Mouse (Mus musculus) hindbrain, postnatal 0 days (tissue): ENCODE measurements around the gene Prrt4. TPM values are rescaled to one million over a fixed set of nuclear protein-coding genes. Genes with fewer than 3 reads are reported as not detected.
"Not testable (repeated sequence)": the region's sequence is repeated elsewhere in the genome, so short reads cannot be mapped to it uniquely, and the experiment has no call there.

Experiments
- ATAC-seq: fragments of 200-750 bp; cut with Nextera tagmentation; 2 replicates; pipeline ENCODE4 v1.8.0; 2017; ENCODE audit warnings: mild to moderate bottlenecking, moderate TSS enrichment, moderate library complexity
- DNase-seq: peaks from one replicate; pipeline ENCODE4 v3.0.0-alpha.2; 2015; ENCODE audit warnings: low spot score
- H3K27ac ChIP-seq: fragments of 300-500 bp; sonication (generic); 2 replicates; pipeline ENCODE4 v1.5.1; 2014; ENCODE audit warnings: mild to moderate bottlenecking
- H3K27me3 ChIP-seq: fragments of 300-500 bp; sonication (generic); 2 replicates; pipeline ENCODE4 v1.6.1; 2014; ENCODE audit warnings: low read length, mixed read lengths; ENCODE audit not compliant: insufficient read depth
- H3K36me3 ChIP-seq: fragments of 300-500 bp; sonication (generic); 2 replicates; pipeline ENCODE4 v1.6.1; 2014; ENCODE audit warnings: low read length, mixed read lengths; ENCODE audit not compliant: insufficient read depth
- H3K4me1 ChIP-seq: fragments of 300-500 bp; sonication (generic); 2 replicates; pipeline ENCODE4 v1.6.1; 2014; ENCODE audit warnings: antibody characterized with exemption, low read length, mixed read lengths; ENCODE audit not compliant: insufficient read depth
- H3K4me2 ChIP-seq: fragments of 300-500 bp; sonication (generic); 2 replicates; pipeline ENCODE4 v1.6.1; 2014; ENCODE audit warnings: low read depth, mild to moderate bottlenecking, low read length, moderate library complexity, mixed read lengths
- H3K4me3 ChIP-seq: fragments of 300-500 bp; sonication (generic); 2 replicates; pipeline ENCODE4 v1.5.1; 2014; ENCODE audit warnings: low read length
- H3K9ac ChIP-seq: fragments of 300-500 bp; sonication (generic); replicated peaks from 2 replicates; pipeline ENCODE4 v1.6.1; 2014; ENCODE audit warnings: mild to moderate bottlenecking, low read length, moderate library complexity, mixed read lengths
- H3K9me3 ChIP-seq: fragments of 300-500 bp; sonication (generic); 2 replicates; pipeline ENCODE4 v1.6.1; 2016; ENCODE audit warnings: low read length, mixed read lengths
- CTCF ChIP-seq: IDR thresholded peaks from 2 replicates; pipeline ENCODE4 v1.5.1; 2016; ENCODE audit warnings: antibody characterized with exemption, control low read depth, low read depth
- WGBS: fragments of 180-500 bp; shearing (Covaris S2); extraction: QIAGEN DNeasy Blood & Tissue Kit; methylation state at CpG from one replicate; pipeline ENCODE4 v1.1.7; 2014; 5-methylcytosine and 5-hydroxymethylcytosine counted together
- polyA plus RNA-seq: library from polyadenylated mRNA; unstranded; fragments of >200 nt; fragmentation: Nextera tagmentation; extraction: Ambion mirVana; gene quantifications from 2 replicates; pipeline ENCODE4 v1.2.1, GENCODE M21; 2015
- total RNA-seq: library from RNA; depleted of rRNA; stranded (reverse); fragments of >200 nt; gene quantifications from 2 replicates; pipeline ENCODE4 v1.2.3, GENCODE M21; 2014

The Prrt4 gene
- total and polyA plus RNA-seq, 2 experiments from 2014 or later: 14.8 to 44.9 TPM

- no peaks in the 10 kb centered on the region; the same call in 1 of the 2 replicates for H3K36me3 ChIP-seq
- ATAC-seq (no peak), DNase-seq (no peak)
- H3K4me3 ChIP-seq: no peak overlapping the region
- no peak for TF ChIP-seq CTCF
- WGBS: 15% methylated on average over 12 of the region's 12 CpGs
- no peak overlapping the region for H3K9ac ChIP-seq
- no peaks in the 10 kb centered on the region for H3K9me3 ChIP-seq
- peaks cover 12% of the 10 kb centered on the region for H3K4me1 ChIP-seq
- H3K27me3 ChIP-seq: no peaks in the 10 kb centered on the region; the same call in 1 of the 2 replicates
- peak overlapping the region; percentile 94 for H3K4me2 ChIP-seq
- H3K27ac ChIP-seq: no peak overlapping the region
Observed at GRCm38 (mm10) chr6:29169675-29170062, 9.7 kb downstream of the Prrt4 start.

- Histone ChIP-seq H3K4me3 (no peak overlapping the region), H3K27ac (no peak overlapping the region), H3K4me2 (no peak overlapping the region), H3K4me1 (peaks cover 12% of the 10 kb centered on the region), H3K27me3 (no peaks in the 10 kb centered on the region; the same call in 1 of the 2 replicates), H3K9me3 (no peaks in the 10 kb centered on the region), H3K36me3 (no peaks in the 10 kb centered on the region; the same call in 1 of the 2 replicates), H3K9ac (no peak overlapping the region)
- DNase-seq: no peak
- 47% methylated on average over 2 of the region's 2 CpGs for WGBS
- no peak for TF ChIP-seq CTCF
- ATAC-seq: no peak
Observed at GRCm38 (mm10) chr6:29168871-29169270, 10.5 kb downstream of the Prrt4 start.

- no peaks in the 10 kb centered on the region for H3K9me3 ChIP-seq
- 9% methylated on average over 1 of the region's 1 CpGs for WGBS
Observed at GRCm38 (mm10) chr6:29166196-29166595, 13.2 kb downstream of the Prrt4 start.

GRCm38 (mm10) chr6:29164314-29165244 is 14.8 kb downstream of the Prrt4 start, which contains the start of gene Rbm28:
Gene Rbm28, minus strand, starts transcription at chr6:29165006.
- no peaks in the 10 kb centered on the region for H3K9me3 ChIP-seq
- H3K27ac ChIP-seq: peak within 1 kb of the TSS; percentile 60
- H3K4me2 ChIP-seq: peak within 1 kb of the TSS; percentile 86
- H3K36me3 ChIP-seq: peaks cover 4% of the 10 kb centered on the region; the same call in 1 of the 2 replicates
- WGBS: 7% methylated on average over 42 of the region's 42 CpGs
- H3K27me3 ChIP-seq: no peaks in the 10 kb centered on the region
- 0 out of 2 replicates have a peak, but pooled peaks have one; percentile 9 for TF ChIP-seq CTCF
- peak; percentile 96 for DNase-seq
- H3K4me1 ChIP-seq: no peaks in the 10 kb centered on the region; the same call in 1 of the 2 replicates
- H3K9ac ChIP-seq: peak within 1 kb of the TSS; percentile 75
- peak within 1 kb of the TSS; percentile 77 for H3K4me3 ChIP-seq
- peak; percentile 85 for ATAC-seq

More at GRCm38 (mm10) chr6:29166196-29166595, 13.2 kb downstream of the Prrt4 start:
- TF ChIP-seq CTCF: peak; percentile 85
- DNase-seq: peak; percentile 90
- Histone ChIP-seq H3K27ac (no peak overlapping the region), H3K9ac (no peak overlapping the region), H3K4me2 (no peak overlapping the region), H3K27me3 (no peaks in the 10 kb centered on the region; the same call in 1 of the 2 replicates), H3K4me1 (peaks cover 12% of the 10 kb centered on the region), H3K36me3 (no peaks in the 10 kb centered on the region), H3K4me3 (no peak overlapping the region)
- peak; percentile 66; the same call in 1 of the 2 replicates for ATAC-seq

GRCm38 (mm10) chr6:29161291-29161690 is 18.1 kb downstream of the Prrt4 start:
- H3K4me2 ChIP-seq, H3K27me3 ChIP-seq, ATAC-seq, DNase-seq, H3K9ac ChIP-seq, H3K4me3 ChIP-seq, H3K4me1 ChIP-seq, H3K27ac ChIP-seq, H3K9me3 ChIP-seq: not testable (repeated sequence)
- H3K36me3 ChIP-seq: peaks cover 31% of the 10 kb centered on the region; the same call in 1 of the 2 replicates
- 96% methylated on average over 5 of the region's 5 CpGs for WGBS

- no peak overlapping the region for H3K9ac ChIP-seq
- H3K27ac ChIP-seq: no peak overlapping the region
- peaks cover 36% of the 10 kb centered on the region; the same call in 1 of the 2 replicates for H3K36me3 ChIP-seq
- no peaks in the 10 kb centered on the region for H3K9me3 ChIP-seq
- H3K4me1 ChIP-seq: no peaks in the 10 kb centered on the region
- no peaks in the 10 kb centered on the region for H3K27me3 ChIP-seq
- no peak for ATAC-seq
- DNase-seq: no peak
- H3K4me2 ChIP-seq: no peak overlapping the region
- WGBS: 90% methylated on average over 2 of the region's 2 CpGs
- TF ChIP-seq CTCF: no peak
- H3K4me3 ChIP-seq: no peak overlapping the region
Observed at GRCm38 (mm10) chr6:29160786-29161185, 18.6 kb downstream of the Prrt4 start.
